Mouse (Mus musculus): ENCODE results near the gene Rnf19b.

The Rnf19b gene

DNA sequence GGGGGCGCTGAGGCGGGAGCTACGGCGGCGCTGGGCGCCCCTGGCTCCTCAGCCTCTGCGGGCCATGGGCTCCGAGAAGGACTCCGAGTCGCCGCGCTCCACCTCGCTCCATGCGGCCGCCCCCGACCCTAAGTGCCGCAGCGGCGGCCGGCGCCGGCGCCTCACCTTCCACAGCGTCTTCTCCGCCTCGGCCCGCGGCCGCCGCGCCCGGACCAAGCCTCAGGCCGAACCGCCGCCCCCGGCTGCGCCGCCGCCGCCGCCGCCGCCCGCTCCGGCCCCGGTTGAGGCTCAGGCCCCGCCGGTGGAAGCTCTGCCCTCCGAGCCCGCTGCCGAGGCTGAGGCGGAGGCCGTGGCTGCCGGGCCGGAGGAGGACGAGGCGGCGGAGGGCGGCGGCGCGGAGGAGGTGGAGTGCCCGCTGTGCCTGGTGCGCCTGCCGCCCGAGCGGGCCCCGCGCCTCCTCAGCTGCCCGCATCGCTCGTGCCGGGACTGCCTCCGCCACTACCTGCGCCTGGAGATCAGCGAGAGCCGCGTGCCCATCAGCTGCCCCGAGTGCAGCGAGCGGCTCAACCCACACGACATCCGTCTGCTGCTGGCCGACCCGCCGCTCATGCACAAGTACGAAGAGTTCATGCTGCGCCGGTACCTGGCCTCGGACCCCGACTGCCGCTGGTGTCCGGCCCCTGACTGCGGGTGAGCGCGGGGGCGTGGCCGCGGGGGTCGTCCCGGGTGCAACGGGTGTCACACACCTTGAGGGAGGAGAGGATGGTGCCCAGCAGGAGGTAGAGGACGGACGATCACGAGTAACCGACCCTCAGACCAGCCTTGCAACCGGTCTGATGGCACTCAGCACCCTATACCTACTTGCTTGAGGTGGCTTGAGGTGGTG is at the start of gene Rnf19b:
Rnf19b (plus strand) TSS at position 65 of the 886 bp plus-strand sequence.
- in situ Hi-C loops (cut with MboI, MseI): loop anchor here (25.0 kb wide), 1 partner anchor 1854 kb away; the partner anchor contains the start of gene Laptm5

DNA sequence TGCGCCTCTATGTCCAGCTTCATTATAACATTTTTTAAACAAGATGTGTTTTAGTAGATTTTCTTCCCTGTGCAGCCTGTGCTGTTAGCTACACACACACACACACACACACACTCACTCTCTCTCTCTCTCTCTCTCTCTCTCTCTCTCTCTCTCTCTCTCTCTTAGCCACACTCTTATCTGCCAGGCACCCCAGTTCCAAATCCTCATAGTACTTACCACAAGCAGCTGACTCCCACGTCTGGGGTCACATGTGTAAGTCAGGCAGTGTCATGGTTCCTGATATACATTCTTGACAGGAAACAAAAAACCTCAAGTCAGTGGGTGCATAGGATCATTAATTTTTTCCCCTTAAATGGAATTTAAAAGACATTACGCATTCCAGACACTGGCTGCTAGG is 49.4 kb upstream of the Rnf19b start:
- in situ Hi-C loops (cut with MboI, MseI): no loop called here

DNA sequence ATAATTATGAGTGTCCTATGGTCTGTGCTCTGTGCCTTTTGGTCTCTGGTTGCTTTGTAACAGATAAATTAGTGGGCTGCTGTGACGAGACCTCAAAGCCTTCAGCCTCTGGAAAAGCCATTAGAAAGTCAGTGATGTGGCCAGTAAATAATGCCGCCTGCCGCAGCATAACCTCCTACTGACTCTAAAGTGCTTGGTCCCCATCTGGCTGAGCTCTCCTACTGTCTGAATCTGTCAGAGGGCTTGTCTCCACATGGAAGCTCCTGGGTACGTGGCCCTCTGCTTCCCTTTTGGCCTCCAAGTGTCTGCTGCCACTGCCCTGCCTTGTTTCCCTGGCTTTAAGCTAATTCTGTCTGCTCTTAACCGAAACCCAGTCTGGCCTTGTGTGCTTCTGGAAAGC is 48.5 kb upstream of the Rnf19b start:
- in situ Hi-C loops (cut with MboI, MseI): no loop called here

DNA sequence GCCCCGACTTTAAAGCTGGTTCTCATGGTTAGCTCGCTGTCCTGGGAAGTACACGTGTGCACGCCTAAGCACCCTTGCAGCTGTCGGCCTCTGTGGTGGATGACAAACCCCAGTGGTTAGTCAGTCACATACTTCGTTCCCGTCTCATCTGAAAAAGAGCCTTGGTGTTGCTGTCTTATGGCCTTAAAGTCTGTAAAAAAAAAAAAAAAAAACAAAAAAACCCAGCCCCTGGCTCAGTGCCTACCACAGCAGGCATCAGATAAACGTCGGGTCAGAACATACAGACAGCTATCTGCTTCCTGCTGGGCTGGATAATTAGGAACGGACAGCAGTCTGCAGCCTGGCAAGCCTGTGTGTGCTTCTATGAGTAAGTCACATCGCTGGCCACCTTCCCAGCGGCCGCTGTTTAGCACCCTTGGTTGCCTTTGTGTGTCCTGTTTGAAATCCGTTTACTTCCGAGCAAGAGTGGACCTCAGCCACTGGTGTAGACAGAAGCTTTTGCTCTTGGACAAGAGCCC is 46.4 kb upstream of the Rnf19b start:
- in situ Hi-C loops (cut with MboI, MseI): no loop called here

DNA sequence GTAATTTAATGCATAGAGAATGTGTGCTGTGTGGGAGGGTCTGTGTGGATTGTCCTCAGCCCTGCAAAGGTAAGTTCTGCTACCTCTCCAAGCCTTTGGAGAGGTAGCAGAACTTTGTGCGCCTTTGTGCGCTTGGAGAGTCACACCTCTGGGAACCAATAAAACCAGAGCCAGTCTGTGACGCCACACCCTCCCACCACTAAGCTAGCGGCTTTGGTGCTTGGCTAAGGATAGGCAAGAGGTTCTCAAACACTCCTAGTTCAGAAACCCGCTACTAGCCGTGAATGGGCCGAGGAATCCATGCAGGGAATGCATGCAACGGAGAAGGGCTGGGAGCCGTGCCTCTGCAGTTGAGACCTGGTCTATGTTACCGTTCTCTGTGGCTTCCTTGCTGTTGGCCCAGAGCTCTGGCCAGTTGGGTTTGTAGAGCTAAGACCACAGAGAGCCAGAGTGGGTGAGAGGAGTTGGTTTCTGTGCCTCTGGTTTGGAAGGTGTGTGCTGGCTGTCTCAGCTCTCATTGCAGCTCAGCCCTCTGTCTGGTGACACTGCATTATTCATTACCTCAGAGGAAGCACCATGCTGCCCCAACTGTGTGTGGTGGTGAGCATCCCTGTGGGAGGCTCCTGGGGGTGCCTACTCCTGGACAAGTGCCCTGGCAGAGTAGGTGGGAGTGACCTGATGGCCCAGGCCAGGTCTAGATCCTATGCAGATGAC is 44.8 kb upstream of the Rnf19b start:
- in situ Hi-C loops (cut with MboI, MseI): no loop called here

DNA sequence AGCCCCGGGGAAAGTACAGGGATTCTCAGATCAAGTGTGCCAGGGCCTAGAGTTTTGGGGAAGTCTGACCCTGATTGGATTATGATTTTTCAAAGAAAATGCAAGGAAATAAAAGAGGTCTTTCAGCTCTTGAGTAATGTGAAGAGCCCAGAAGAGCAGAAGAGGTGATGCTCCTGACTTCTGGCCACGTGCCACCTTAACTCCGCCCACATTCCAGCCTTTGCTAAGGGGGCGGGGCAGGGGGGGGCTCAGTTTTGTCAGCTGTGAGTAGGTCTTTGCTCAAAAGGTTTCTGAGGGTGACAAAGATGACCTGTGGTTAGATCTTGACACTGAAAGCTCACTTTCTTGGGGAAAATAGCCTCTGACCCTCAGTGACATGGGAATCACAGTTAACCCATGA is 41.7 kb upstream of the Rnf19b start:
- in situ Hi-C loops (cut with MboI, MseI): no loop called here

DNA sequence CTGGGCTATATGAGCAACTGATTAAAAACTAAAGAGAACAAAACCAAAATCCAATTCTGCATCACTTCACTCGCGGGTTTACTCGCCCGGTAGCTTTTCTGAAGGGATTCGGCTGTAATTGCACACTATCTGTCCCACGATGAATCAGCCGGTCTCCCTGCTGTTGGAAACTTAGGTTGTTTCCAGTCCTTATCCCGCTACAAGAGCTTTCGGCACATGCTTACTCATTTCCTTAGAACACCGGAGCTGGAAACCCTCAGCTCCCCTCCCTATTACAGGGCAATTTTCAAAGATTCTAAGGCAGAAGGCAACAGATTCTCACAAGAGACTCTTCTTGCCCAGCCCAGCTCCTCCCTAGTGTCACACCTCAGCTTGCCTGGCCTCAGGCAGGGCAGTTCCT is 40.9 kb upstream of the Rnf19b start:
- in situ Hi-C loops (cut with MboI, MseI): no loop called here

DNA sequence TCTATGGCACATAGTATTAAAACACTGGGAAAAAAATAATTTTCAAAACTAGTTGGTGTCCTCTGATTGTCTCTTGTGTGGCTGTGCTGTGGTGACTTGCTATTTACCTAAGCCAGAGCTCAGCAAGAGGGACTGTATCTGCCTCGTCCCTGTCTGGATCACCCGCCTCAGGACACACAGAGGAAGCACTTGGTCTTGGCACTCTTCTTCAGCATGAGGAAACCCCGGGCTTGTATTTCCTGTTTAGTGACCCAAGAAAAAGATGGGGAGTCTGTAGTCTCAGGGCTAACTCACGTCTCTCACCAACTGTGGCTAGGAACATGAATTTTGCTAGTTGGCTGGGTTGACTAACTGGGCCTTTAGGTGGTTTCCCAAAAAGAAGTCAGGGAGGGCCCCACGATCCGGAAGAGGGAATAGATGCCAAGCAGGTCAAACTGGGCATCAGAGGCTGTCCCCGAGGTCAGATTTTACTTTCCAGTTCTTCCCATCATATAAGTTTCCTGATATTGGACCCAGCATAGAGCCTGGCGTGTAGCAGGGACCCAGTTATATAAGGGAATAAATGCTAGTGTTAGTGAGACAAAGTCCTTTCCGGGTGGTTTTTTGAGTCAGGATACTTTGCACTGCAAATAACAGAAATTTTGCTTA is 39.2 kb upstream of the Rnf19b start:
- in situ Hi-C loops (cut with MboI, MseI): no loop called here

DNA sequence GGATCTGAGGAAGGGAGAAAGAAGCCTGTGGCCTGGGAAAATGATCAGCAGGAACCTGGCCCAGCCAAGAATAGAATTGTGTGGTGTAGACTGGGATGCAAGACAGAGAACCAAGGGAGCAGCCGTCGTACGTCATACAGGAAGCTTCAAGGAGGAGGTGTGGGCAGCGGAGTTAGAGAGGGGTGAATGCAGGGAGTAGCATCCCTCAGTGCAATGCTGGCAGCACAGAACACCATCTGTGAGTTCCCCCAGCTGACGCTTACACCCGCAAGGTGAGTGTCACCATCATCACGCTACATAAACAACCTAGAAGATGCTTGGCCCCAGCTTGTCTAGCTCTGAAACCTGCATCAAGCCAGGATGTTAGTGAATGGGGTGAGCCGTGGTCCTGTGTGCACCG is 38.3 kb upstream of the Rnf19b start:
- in situ Hi-C loops (cut with MboI, MseI): no loop called here

DNA sequence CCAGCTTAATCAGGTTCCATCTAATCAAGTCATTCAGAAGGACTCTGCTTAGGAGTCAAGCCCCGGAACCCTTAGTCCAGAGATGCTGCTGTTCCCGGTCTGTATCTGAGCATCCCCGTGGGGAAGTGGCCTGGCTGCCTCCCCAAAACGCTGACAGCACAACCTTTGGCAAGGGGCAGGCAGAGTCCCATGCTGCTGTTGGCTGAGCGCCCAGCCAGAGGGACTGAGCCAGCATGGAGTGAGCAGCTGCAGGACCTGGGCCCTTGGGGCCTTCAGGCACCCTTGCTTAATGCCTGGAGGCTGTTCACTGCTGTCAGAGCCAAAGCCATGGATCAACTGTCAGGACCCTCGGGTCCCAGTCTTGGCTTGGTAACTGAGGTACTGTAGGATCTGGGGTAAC is 37.6 kb upstream of the Rnf19b start:
- in situ Hi-C loops (cut with MboI, MseI): no loop called here

DNA sequence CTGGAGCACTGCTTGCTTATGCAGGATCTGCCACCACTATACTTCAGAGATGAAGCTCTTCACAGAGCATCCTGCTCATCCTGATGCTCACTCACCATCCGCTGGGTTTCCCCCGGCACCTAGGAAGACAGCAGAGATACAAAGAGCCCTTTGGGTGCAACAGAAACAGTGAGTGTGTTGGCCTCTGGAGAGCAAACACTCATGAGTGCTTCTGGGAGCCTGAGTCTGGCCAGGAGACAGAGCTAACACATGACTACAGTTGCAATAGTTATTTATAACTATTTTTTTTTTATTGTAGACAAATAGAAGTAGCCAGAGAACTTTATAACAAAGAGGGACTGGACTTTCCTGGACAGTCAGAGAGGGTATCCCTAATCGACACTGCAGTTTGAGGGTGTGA is 36.6 kb upstream of the Rnf19b start:
- in situ Hi-C loops (cut with MboI, MseI): no loop called here

DNA sequence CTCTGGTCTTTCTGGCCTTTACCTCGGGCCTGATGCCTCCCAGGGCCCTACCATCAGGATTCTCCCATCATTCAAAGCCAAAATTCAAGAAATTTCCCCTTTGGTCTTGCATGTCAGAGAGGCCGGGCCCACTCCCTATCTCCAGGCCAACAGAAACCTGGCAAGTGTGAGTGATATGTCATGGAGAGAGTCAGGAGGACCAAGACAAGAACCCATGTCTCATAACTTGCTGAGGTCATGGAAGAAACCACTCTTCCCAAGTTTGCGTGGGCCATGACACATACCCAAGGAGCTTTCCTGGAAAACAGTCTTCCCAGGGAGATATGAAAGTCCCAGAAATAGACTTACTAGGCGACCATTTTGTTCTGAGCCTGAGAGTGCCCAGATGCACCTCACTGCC is 36.2 kb upstream of the Rnf19b start:
- in situ Hi-C loops (cut with MboI, MseI): no loop called here

DNA sequence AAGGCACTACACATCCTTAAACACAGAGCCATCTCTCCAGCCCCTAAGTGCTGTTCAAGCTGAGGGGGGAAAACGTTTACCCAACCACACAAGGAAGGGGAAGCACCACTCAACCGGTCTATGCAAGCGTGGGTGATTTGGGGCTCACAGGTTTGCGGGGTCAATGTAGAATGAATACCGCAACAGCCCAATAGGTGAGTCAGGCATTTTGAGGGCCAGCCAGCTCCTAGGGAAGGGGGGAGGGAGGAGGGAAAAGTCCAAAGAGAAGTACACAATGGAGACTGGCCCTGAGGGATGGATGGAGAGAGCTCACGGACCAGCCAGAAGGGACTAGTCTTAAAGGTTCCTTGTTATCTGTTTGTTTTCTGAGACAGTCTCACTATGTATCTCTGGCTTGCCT is 34.2 kb upstream of the Rnf19b start:
- in situ Hi-C loops (cut with MboI, MseI): no loop called here

DNA sequence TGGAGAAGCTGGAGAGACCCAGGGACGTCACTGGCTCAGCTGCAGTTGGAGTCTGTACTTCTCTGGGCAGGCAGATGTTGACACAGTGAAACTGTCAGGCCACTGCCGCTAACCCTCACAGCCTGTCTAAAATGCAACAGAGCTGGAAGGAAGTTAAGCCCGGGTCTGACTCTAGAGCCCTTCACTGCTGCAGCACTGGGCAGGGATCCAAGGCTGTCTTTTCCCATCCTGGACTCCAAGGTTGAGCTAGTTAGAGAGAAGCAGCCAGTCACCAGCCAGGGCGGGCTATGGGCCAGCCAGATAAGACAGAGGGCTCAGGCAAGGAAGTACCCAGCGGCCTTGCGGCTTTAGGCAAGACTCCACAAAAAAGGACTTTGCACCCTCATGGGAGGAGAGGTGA is 33.3 kb upstream of the Rnf19b start:
- in situ Hi-C loops (cut with MboI, MseI): no loop called here

DNA sequence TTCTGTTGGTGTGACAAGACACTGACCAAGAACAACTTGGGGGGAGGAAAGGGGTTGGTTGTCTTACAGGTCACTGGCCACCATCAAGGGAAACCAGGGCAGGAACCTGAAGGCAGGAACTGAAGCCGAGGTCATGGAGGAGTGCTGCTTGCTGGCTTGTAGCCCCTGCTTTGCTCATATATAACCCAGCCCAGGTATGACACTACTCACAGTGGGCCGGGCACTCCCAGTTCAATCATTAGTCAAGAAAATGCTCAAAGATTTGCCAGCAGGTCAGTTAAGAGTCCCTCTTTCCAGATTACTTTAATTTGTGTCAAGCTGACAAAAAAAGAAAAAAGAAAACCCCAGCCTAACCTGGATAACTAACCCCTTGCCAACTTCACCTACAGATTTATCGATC is 32.4 kb upstream of the Rnf19b start:
- in situ Hi-C loops (cut with MboI, MseI): no loop called here

DNA sequence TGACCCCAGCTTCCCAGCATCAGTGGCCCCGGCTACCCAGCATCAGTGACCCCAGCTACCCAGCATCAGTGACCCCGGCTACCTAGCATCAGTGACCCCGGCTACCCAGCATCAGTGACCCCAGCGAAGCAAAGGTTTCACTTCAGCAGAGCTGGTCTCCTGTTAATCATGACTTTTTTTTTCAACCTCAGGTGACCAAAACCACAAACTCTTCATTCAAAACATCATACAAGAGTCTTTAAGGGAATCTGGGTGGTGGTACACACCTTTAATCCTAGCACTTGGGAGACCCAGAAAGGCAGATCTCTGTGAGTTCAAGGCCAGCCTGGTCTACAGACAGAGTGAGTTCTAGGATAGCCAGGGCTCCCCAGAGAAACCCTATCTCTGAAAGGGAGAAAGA is 27.3 kb upstream of the Rnf19b start:
- in situ Hi-C loops (cut with MboI, MseI): no loop called here

DNA sequence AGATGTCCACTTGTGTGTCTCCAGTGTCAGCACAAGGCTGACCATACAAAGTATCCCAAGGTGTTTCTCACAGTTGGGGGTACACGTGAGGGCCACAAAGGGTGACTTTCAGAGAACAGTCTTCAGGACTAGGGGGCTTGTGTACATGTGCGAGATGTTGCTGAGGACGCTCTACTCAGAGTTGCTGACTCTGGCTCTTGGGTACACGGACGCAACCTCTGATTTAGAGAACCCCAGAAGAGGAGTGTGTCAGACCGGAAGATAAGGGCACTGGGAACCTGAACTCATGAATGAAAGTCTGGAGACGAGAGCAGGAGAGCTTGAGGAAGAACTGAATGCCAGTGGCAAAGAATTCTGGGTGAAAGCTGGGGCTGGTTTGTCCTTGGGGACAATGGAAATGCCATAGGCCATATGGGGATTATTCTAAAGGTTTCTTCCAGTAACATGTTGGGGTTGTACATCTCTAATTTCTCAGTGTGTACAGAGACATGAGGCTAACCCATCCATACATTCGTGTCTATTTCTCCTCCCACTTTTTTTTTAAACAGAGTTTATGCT is 26.6 kb upstream of the Rnf19b start:
- in situ Hi-C loops (cut with MboI, MseI): no loop called here

DNA sequence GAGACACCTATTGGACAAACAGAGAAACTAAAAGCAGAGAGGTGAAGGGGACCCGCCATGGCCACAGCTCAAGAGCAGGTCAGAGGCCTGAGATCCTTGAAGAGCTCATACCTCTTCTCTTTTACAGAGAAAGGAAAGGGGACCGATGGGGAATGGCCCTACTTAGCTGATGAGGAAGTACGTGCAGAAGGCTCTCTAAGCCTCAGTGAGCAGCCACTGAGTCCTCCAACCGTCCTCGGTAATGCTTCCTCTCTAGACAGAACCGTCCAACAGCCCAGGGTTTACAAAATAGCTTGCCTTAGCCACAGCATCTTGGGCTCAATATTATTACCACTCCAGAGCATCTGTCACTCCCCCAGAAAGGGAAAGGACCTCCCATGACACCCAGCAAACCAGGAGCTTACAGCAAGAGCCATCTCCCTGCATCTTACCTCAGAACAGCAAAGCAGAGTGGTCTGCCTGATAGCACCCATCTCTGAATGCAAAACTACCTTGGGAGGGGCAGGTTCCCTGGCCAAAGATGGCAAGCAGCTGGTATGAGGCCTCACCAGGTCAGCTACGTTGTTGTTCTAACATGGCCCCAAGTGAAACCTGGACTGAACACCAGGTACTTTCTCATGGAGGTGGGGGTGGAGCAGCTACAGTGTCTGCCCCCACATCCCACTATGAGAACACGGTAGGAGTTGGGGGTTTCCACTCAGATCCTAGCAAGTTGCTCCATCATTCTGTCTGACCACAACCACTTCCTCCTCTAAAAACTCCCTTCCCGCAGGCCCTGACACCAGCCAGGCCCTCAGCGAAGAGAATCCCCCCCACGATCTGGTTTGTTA is 25.7 kb upstream of the Rnf19b start:
- in situ Hi-C loops (cut with MboI, MseI): no loop called here

DNA sequence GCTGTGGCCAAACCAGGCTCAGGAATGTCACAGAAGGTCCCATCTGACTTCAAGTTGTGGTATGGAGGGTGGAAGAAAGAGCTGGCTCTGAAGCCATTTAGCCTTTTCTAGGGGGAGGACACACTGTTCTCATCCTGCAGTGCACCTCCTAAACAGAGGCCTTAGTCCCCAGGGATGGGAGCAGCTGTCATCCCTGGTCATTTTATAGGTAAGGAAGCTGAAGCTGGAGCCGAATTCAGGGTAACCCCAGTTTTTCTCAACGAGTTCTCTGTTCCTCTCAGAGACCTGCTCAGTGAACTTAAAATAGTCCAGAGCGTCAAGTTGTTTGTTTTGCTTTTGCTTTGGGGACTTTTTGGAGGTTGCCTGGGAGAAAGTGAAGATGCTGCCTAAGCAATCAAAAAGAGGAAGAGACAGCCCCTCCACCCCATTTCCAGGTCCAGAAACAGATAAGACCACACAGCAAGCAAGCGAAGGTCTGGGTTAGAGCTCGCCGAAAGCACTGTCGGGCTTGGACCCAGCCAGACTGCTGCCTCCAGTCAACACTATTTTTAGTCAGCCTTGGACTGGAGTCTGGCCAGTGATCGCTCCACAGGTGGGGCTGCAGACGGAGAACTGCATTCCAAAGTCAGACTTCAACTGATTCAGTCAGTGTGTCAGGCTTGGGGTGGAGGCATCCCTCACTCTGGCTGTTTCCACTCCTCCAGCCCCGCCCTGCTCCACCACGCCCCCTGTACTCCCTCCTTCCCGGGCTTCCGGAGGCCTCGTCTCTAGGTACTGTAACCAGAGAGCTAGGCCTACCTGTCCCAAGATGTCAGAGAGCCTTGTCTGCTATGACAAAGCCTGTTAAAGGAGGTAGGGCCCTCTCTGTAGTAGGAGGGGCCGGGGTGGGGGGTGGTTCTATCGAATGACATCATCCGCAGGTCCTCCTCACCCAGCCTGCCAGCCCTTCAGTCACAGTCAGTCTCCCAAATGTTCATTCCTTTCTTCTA is 24.8 kb upstream of the Rnf19b start:
- in situ Hi-C loops (cut with MboI, MseI): no loop called here

DNA sequence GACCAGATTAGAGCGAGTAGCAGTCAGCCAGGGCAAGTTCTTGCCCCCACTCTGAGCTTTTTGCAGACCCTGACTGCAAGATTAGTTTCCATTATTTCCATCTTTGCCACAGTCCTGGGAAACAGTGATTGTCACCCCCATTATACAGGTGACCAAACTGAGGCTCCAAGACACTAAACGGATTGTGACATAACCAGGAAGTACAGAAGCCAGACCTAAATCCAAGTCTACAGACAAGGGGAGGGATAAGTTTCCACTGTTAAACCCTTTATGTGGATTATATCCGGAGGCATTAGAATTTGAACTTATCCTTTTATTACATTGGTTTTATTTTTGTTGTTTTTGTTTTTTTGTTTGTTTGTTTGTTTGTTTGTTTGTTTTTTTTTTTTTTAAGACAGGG is 23.8 kb upstream of the Rnf19b start:
- in situ Hi-C loops (cut with MboI, MseI): no loop called here

Data from T-helper 2 cell (primary cell).